ENCODE assay signal across 15 mouse cellular contexts in genomic region chr16:8794952-8795351, GRCm38 (mm10). TPM values are rescaled to one million over a fixed set of nuclear protein-coding genes. Genes with fewer than 3 reads are reported as not detected.
DNase-seq lines count a peak whose midpoint lies in the region; ATAC-seq and TF ChIP-seq lines count a peak whose summit lies in the region.
"Had no signal": no experiment of that assay in that cellular context is flagged by ENCODE, and none has a peak within 500 bp of the region (broad histone marks: within the 10 kb centered on the region; RNA-seq: fewer than 3 reads in every experiment).

No protein-coding gene starts in this region.

- H3K27ac ChIP-seq in liver, adult 2 months (replicated peaks; ENCODE audit: insufficient read depth, low read depth, low read length) = no peak overlapping the region
- H3K27ac ChIP-seq in liver, embryonic 12.5 days = no peak overlapping the region
- H3K27ac ChIP-seq: forebrain, embryonic 10.5 days; hindbrain, embryonic 12.5 days; limb, embryonic 13.5 days; midbrain, embryonic 12.5 days; stomach, embryonic 15.5 days had no signal

- H3K79me2 ChIP-seq in liver, adult 2 months (ENCODE audit: control insufficient read depth, insufficient read depth, low read length) = no peaks in the 10 kb centered on the region

- no peak overlapping the region for H3K9ac ChIP-seq in liver, adult 2 months (ENCODE audit: low read depth, low read length)
- no peak overlapping the region for H3K9ac ChIP-seq in liver, embryonic 12.5 days
- H3K9ac ChIP-seq: hindbrain, embryonic 12.5 days; limb, embryonic 13.5 days; midbrain, embryonic 12.5 days; stomach, embryonic 15.5 days had no signal

- H3K4me3 ChIP-seq in liver, adult 2 months (ENCODE audit: insufficient read depth, low read depth, low read length) = no peak overlapping the region
- no peak overlapping the region for H3K4me3 ChIP-seq in liver, embryonic 12.5 days
- H3K4me3 ChIP-seq: forebrain, embryonic 10.5 days; hindbrain, embryonic 12.5 days; limb, embryonic 13.5 days; midbrain, embryonic 12.5 days; stomach, embryonic 15.5 days had no signal

- no peaks in the 10 kb centered on the region for H3K4me1 ChIP-seq in liver, adult 2 months (ENCODE audit: control insufficient read depth, insufficient read depth, low read length)
- H3K4me1 ChIP-seq in liver, embryonic 12.5 days = no peaks in the 10 kb centered on the region
- H3K4me1 ChIP-seq: hindbrain, embryonic 12.5 days; midbrain, embryonic 12.5 days; stomach, embryonic 15.5 days had no signal

- H3K9me3 ChIP-seq in liver, embryonic 12.5 days (replicated peaks) = peaks cover under 1% of the 10 kb centered on the region; the same call in 1 of the 2 replicates
- H3K9me3 ChIP-seq: midbrain, embryonic 12.5 days; stomach, embryonic 15.5 days had no signal

- 18% methylated on average over 3 of the region's 3 CpGs for WGBS in liver, adult 2 months
- 7% methylated on average over 3 of the region's 3 CpGs for WGBS in liver, embryonic 12.5 days (ENCODE audit: insufficient replicate concordance)

- peak; percentile 12 for DNase-seq in adrenal gland, postnatal 14 days
- no peak for DNase-seq in adrenal gland, adult (ENCODE audit: inconsistent age in 2 of 2, low spot score in 1 of 2)
- DNase-seq in liver, adult 2 months (ENCODE audit: extremely low read depth, low read depth, low spot score) = no peak
- DNase-seq in brain, embryonic 14.5 days (ENCODE audit: low read depth) = peak; percentile 4
- DNase-seq in urinary bladder, adult 18-20 months (ENCODE audit: low spot score in 2 of 2) = no peak
- DNase-seq in frontal cortex, postnatal 36 days (ENCODE audit: low spot score in 2 of 2) = no peak
- DNase-seq: cerebellum, postnatal 14 days; right cerebral cortex, postnatal 14 days had no signal

- no peak for TF ChIP-seq POLR2A in liver, adult 2 months (IDR thresholded peaks at IDR 0.05; ENCODE audit: extremely low read depth, insufficient read depth, low read length)
- TF ChIP-seq POLR2A in brain, embryonic 14.5 days (IDR thresholded peaks at IDR 0.05; ENCODE audit: borderline replicate concordance, extremely low read depth, insufficient read depth, insufficient read length, poor library complexity, severe bottlenecking) = no peak

- peak; percentile 36; the same call in 1 of the 2 replicates for TF ChIP-seq CTCF in liver, adult 2 months (IDR thresholded peaks at IDR 0.05; ENCODE audit: low read depth, low read length)
- no peak for TF ChIP-seq CTCF in brain, embryonic 14.5 days (IDR thresholded peaks at IDR 0.05; ENCODE audit: borderline replicate concordance, extremely low read depth, insufficient read depth, insufficient read length)

- H3K4me2 ChIP-seq in liver, embryonic 12.5 days = no peak overlapping the region
- H3K4me2 ChIP-seq: hindbrain, embryonic 12.5 days; limb, embryonic 13.5 days; midbrain, embryonic 12.5 days; stomach, embryonic 15.5 days had no signal

- ATAC-seq in liver, embryonic 12.5 days = no peak
- peak; percentile 97 for ATAC-seq in megakaryocyte progenitor cell, adult 5-6 weeks (replicated peaks; ENCODE audit: poor library complexity)

- H3K36me3 ChIP-seq in liver, adult 2 months (ENCODE audit: control insufficient read depth, insufficient read depth, low read length) = no peaks in the 10 kb centered on the region
- no peaks in the 10 kb centered on the region for H3K36me3 ChIP-seq in liver, embryonic 12.5 days
- H3K36me3 ChIP-seq: forebrain, embryonic 10.5 days; hindbrain, embryonic 12.5 days; limb, embryonic 13.5 days; midbrain, embryonic 12.5 days; stomach, embryonic 15.5 days had no signal

- H3K27me3 ChIP-seq in liver, adult 2 months (ENCODE audit: control insufficient read depth, insufficient read depth, low read length) = no peaks in the 10 kb centered on the region
- 0 out of 2 replicates have a peak, but pooled peaks cover 3% of the 10 kb centered on the region for H3K27me3 ChIP-seq in liver, embryonic 12.5 days (replicated peaks)
- H3K27me3 ChIP-seq: hindbrain, embryonic 12.5 days; limb, embryonic 13.5 days; midbrain, embryonic 12.5 days; stomach, embryonic 15.5 days had no signal

RNA-seq across cellular contexts. Expression of gene Usp7, which starts 2.8 kb away (rescaled TPM):
- 104 and 117 TPM in 2 replicates for total RNA-seq in adrenal gland, postnatal 14 days (2021)
- 41.5 and 50.0 TPM in 2 replicates for total RNA-seq in liver, adult 2 months (2014; rRNA removed)
- polyA plus RNA-seq in liver, adult 2 months (2012; rRNA removed) = 10.6 and 12.5 TPM in 2 replicates
- 32.9 and 33.5 TPM in 2 replicates for polyA plus RNA-seq in liver, embryonic 12.5 days (2016; fragmentation: Nextera tagmentation; extraction: Ambion mirVana)
- polyA plus RNA-seq in brain, embryonic 14.5 days (2012; rRNA removed) = 103 and 127 TPM in 2 replicates
- 153 and 167 TPM in 2 replicates for total RNA-seq in megakaryocyte progenitor cell, adult 5-6 weeks (2015)
- 135 and 168 TPM in 2 replicates for total RNA-seq in megakaryocyte progenitor cell, adult 5-6 weeks (2017)

RNA-seq across cellular contexts. Expression of gene 1810013L24Rik, which starts 34.9 kb away (rescaled TPM):
- total RNA-seq in adrenal gland, postnatal 14 days (2021) = 67.6 and 73.0 TPM in 2 replicates
- 33.8 and 41.1 TPM in 2 replicates for total RNA-seq in liver, adult 2 months (2014; rRNA removed)
- 8.9 and 11.1 TPM in 2 replicates for polyA plus RNA-seq in liver, adult 2 months (2012; rRNA removed)
- 23.2 and 23.9 TPM in 2 replicates for polyA plus RNA-seq in liver, embryonic 12.5 days (2016; fragmentation: Nextera tagmentation; extraction: Ambion mirVana)
- 35.2 and 52.2 TPM in 2 replicates for polyA plus RNA-seq in brain, embryonic 14.5 days (2012; rRNA removed)
- 38.9 and 42.4 TPM in 2 replicates for total RNA-seq in megakaryocyte progenitor cell, adult 5-6 weeks (2015)
- total RNA-seq in megakaryocyte progenitor cell, adult 5-6 weeks (2017) = 34.7 and 43.7 TPM in 2 replicates

Comparison
In these comparisons a context has a peak if more than half of its experiments do, and no peak if none do; other contexts are left out.
1. DNase-seq: peak in adrenal gland, postnatal 14 days (single experiment) and brain, embryonic 14.5 days (single experiment); none in adrenal gland, adult (0 of 2), liver, adult 2 months (single experiment), urinary bladder, adult 18-20 months (0 of 2) and frontal cortex, postnatal 36 days (0 of 2).